Mouse (Mus musculus): ENCODE data around the gene Gsc.

Gsc gene

GRCm38 (mm10) chr12:104472601-104473424, at the start of gene Gsc:
Gene Gsc (minus strand): TSS chr12:104473330.
- peak; percentile 76 for DNase-seq (ENCODE audit: low read depth, low spot score)

DNA sequence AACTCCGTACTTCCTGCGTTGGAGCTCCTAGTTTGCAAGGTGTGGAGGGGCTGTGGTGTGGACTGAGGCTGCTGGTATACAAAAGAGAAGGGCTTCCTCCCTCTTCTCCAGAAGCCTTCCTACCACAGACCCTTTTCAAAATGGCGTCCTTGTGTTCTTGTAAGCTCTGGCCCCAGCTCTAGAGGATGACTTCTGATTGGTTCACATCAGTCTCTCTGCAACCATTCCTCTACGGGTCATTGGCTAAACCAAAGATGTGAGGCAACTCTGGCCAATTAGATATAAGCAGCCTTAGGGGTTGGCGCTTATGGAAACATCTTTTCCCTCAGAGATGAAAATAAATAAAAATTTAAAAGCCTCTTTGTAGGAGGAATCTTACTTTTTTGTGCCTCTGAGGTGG, 46.6 kb upstream of the Gsc start:
- peak; percentile 30 for DNase-seq (ENCODE audit: low read depth, low spot score)

DNA sequence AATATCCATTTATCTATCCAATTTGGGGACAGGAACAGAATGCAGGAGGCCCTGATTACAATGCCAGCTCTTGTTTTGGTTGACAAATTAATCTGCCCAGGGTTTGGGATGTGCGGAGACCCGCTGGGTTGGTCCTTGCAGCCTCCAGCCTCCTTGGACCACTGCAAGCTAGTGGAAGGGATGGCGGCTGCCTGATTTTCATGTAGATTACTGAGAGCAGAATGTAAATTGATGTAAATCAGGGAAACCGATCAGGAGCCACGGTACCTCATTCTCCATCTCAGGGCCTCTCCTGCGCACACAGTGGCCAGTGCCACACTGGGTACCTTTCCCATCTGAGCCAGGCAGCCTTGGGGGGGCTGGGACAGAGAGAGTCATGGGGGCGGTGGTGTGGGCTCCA, 34.8 kb upstream of the Gsc start:
- peak; percentile 57 for DNase-seq (ENCODE audit: low read depth, low spot score)

DNA sequence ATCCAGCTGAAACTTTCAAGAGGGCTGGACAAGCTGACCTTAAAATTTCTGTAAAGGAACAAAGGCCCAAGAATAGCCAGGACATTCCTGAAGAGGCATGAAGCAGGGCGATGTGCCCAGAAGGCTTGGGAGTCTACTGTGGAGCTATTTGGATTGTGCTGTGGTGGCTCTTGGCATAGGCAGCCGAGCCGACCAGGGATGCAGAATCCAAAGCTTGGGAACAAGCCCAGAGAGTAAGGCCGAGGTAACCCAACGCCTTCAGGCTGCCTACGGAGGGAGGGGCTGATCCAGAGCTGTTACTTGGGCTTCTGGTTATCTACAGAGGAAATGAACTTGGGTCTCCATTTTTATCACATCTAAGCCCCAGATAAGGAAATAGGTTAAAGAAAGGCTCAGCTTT, 18.9 kb upstream of the Gsc start:
- no peak for DNase-seq (ENCODE audit: low read depth, low spot score)

- no peak for DNase-seq (ENCODE audit: low read depth, low spot score)
Measured at GRCm38 (mm10) chr12:104486205-104486604, 13.1 kb upstream of the Gsc start.

- peak; percentile 63 for DNase-seq (ENCODE audit: low read depth, low spot score)
Measured at GRCm38 (mm10) chr12:104485161-104485560, 12.0 kb upstream of the Gsc start.

DNA sequence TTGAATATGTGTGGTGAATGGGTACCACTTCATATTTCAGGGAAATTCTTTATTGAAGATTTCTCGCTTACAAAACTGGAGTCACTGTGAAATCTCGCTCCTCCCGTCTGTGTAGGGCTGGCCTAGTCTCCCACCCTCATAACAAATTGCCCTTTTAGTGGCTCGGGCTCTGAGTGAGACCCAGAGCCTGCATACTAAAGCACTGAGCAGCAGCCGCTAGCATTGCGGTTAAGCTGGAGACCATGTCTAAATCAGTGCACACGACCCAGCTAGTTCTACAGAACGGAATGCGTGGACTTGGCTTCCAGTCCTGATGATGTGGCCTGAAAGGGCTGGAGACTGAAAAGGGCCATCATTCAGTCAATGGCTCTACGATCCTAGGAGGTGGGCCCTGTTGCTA, 7.9 kb upstream of the Gsc start:
- DNase-seq (ENCODE audit: low read depth, low spot score) = no peak

- DNase-seq (ENCODE audit: low read depth, low spot score) = no peak
Measured at GRCm38 (mm10) chr12:104478193-104478592, 5.1 kb upstream of the Gsc start.

- no peak for DNase-seq (ENCODE audit: low read depth, low spot score)
Measured at GRCm38 (mm10) chr12:104477501-104477900, 4.4 kb upstream of the Gsc start.

GRCm38 (mm10) chr12:104477066-104477465, 3.9 kb upstream of the Gsc start:
- no peak for DNase-seq (ENCODE audit: low read depth, low spot score)

DNA sequence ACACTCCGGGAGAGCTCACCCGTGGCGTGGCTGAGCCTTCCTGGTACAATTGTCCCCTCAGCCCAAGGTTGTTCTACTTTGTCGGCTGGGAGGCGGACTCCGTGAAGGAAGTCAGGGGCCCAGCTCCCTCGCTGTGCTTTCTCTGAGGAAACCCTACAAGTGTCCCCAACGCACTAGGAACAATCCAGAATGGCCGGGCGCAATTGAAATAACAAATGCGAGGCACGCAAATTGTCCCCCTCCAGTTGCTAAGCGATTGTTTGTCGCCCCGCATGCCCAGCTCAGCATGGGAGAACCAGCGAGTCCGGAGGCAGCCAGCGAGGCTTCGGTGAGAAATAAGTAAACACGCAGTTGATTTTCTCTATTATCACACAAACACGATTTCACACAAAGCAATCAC, 2.8 kb upstream of the Gsc start:
- peak; percentile 53 for DNase-seq (ENCODE audit: low read depth, low spot score)

DNA sequence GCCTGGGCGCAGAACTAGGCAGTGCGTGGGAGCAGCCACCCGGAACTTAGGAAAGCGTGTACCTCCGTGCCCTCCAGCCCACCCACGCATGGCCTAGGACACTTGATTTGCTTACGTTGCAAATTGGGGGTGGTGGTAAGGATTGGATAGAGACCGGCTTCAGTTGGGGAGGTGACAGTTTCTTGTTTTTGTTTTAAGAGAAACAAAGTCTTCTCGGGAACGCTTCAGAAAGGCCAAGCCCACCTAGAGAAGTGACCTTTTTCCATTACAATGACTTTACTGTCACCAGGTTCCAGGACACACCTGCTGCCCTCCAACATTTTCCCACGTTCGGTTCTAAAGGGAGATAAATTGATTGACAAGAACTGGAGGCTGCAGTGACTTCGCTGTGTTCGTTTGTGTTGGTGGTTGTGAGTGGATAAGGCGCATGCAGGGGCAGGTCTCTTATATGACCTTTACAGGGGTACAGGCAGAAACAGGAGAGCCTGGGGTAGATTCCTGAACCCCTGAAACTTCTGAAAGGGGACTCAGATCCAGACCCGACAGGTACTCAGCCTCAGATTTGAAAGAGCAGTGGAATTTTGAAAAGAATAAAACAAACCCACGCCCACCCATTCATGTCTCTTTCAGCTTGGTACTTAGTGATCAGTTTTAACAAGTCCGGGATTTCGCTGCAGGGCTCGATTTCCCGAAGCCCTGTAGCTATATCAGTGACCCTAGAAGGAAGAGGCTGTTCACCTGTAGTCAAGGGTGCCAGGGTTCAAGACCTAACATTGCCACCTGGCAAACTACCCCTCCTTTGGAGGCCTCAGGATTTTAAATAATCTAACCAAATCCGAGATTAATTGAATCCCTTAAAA, 2.0 kb upstream of the Gsc start:
- peak; percentile 30 for DNase-seq (ENCODE audit: low read depth, low spot score)

- DNase-seq (ENCODE audit: low read depth, low spot score) = no peak
Measured at GRCm38 (mm10) chr12:104474191-104474871, 1.2 kb upstream of the Gsc start.

DNA sequence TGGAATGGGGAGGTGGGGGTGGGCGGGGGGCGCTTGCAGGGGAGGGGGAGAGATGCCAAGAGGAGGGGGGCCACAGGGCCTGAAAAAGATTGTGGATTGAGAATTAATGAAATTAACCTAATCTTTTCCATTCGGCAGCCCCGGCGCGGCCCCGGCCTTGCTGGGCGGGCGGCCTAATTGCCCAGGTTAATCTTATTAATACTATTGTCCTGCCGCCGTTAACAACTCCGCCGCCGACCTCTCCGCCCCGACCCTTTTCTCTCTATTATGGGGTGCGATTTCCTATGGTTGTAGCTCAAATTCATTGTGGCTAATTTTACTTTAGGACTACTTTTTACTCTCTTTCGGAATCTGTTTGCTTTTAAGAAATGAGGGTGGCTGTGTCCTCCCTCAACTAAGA, 362 bp upstream of the Gsc start:
- no peak for DNase-seq (ENCODE audit: low read depth, low spot score)

GRCm38 (mm10) chr12:104472218-104472525, 958 bp downstream of the Gsc start:
- no peak for DNase-seq (ENCODE audit: low read depth, low spot score)

- DNase-seq (ENCODE audit: low read depth, low spot score) = peak; percentile 30
Measured at GRCm38 (mm10) chr12:104471351-104472217, 1.5 kb downstream of the Gsc start.

DNA sequence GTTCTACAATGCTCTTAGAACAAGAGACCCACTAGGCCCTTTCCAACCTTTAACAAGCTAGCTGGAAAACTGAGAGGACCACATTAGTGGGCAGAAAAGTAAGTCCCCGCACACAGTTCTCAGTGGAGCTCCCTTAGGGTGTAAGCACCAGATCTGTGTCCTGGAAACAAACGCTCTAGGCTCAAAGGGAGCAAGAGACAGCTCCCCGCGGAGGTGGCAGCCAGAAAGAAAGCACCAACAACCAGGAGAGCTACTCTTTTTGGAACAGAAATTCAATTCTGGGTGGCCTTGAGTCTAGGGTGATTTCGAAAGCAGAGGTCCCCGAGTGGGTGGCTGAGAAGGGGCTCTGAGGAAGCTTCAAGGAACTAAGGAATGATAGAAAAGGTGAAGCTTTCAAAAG, 2.5 kb downstream of the Gsc start:
- DNase-seq (ENCODE audit: low read depth, low spot score) = no peak

GRCm38 (mm10) chr12:104468783-104469182, 4.3 kb downstream of the Gsc start:
- no peak for DNase-seq (ENCODE audit: low read depth, low spot score)

GRCm38 (mm10) chr12:104467372-104467771, 5.8 kb downstream of the Gsc start:
- no peak for DNase-seq (ENCODE audit: low read depth, low spot score)

DNA sequence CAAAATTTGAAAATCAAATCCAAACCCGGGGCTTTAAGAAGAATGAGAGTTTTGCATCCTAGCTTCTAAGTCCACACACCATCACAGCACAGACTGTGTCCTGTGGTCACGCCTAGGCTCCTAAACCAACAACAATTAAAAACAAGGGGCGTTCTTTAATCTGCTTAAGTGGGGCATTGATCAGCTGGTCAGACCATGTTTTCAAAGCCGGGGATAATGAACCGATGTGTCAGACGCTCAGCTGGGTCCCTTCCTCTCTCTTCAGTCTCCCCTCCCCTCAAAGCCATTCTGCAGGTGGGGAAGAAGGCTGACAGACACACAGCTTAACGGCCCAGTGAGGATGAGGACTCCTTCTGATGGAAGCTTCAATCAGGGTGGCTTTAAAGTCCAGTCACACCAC, 6.2 kb downstream of the Gsc start:
- DNase-seq (ENCODE audit: low read depth, low spot score) = no peak

- DNase-seq (ENCODE audit: low read depth, low spot score) = no peak
Measured at GRCm38 (mm10) chr12:104461372-104461771, 11.8 kb downstream of the Gsc start.

All from ES-CJ7 (cell line).